Mouse (Mus musculus): ENCODE results near the gene Nprl3. TPM values are rescaled to one million over a fixed set of nuclear protein-coding genes. Genes with fewer than 3 reads are reported as not detected.
A peak's percentile ranks its signal among the peaks of the same experiment; 100 is the strongest.
"Not testable (repeated sequence)": the region's sequence is repeated elsewhere in the genome, so short reads cannot be mapped to it uniquely, and the experiment has no call there.

Gene Nprl3
- 20.3 and 24.1 TPM in 2 replicates for total RNA-seq (2017)

- peak; percentile 63 to 83 for ATAC-seq (replicated peaks in 1 of 2; ENCODE audit: insufficient read depth in 1 of 2, low FRiP score in 2 of 2, low TSS enrichment in 1 of 2, low read depth in 1 of 2, poor library complexity in 2 of 2, severe bottlenecking in 2 of 2)
These were observed at the start of gene Nprl3 for GRCm38 (mm10) chr11:32267188-32267884. Gene Nprl3 (minus strand): TSS chr11:32267707.

GRCm38 (mm10) chr11:32316009-32316408, 48.5 kb upstream of the Nprl3 start:
- no peak for ATAC-seq (replicated peaks in 1 of 2; ENCODE audit: insufficient read depth in 1 of 2, low FRiP score in 2 of 2, low TSS enrichment in 1 of 2, low read depth in 1 of 2, poor library complexity in 2 of 2, severe bottlenecking in 2 of 2)

DNA sequence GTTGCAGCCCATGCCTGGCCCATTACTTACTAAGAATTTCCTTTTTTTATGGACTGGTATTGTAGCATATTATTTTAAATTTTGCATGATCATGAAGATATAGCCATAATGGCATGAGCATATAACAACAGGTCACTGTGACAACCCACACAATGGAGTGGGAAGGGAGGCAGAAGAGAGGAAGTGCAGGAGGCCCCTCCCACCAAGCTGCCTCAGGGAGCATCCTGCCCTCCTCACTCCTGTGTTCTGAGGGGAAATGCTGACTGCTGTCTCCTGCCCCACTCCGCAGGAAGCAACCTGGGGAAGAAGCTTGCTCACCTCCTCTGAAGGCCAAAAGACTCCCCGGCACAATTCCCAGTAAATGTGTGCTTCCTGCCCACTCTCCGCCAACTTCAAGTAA, 42.4 kb upstream of the Nprl3 start:
- no peak for ATAC-seq (replicated peaks in 1 of 2; ENCODE audit: insufficient read depth in 1 of 2, low FRiP score in 2 of 2, low TSS enrichment in 1 of 2, low read depth in 1 of 2, poor library complexity in 2 of 2, severe bottlenecking in 2 of 2)

GRCm38 (mm10) chr11:32309446-32309845, 41.9 kb upstream of the Nprl3 start:
- no peak for ATAC-seq (replicated peaks in 1 of 2; ENCODE audit: insufficient read depth in 1 of 2, low FRiP score in 2 of 2, low TSS enrichment in 1 of 2, low read depth in 1 of 2, poor library complexity in 2 of 2, severe bottlenecking in 2 of 2)

DNA sequence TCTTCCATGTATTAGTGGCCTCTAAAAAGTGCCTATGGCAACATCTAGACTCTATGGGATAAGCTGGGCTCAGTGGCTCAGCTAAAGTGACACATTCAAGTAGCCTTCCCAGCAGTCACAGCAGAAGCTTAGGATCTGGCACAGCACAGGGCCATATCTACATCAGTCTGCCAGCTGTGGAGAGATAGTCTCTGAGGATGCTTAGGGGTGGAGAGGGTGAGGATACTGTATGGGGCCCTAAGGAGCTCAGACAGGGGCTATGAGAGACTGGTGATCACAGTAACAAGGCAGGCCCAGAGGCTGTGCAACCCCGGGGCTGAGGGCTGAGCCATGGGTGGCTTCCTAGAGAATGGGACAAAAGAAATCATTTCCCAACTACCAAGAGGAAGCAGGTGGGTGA, 39.5 kb upstream of the Nprl3 start:
- no peak for ATAC-seq (replicated peaks in 1 of 2; ENCODE audit: insufficient read depth in 1 of 2, low FRiP score in 2 of 2, low TSS enrichment in 1 of 2, low read depth in 1 of 2, poor library complexity in 2 of 2, severe bottlenecking in 2 of 2)

GRCm38 (mm10) chr11:32303455-32303854, 35.9 kb upstream of the Nprl3 start:
- no peak for ATAC-seq (replicated peaks in 1 of 2; ENCODE audit: insufficient read depth in 1 of 2, low FRiP score in 2 of 2, low TSS enrichment in 1 of 2, low read depth in 1 of 2, poor library complexity in 2 of 2, severe bottlenecking in 2 of 2)

- ATAC-seq (replicated peaks in 1 of 2; ENCODE audit: insufficient read depth in 1 of 2, low FRiP score in 2 of 2, low TSS enrichment in 1 of 2, low read depth in 1 of 2, poor library complexity in 2 of 2, severe bottlenecking in 2 of 2) = no peak
These were observed 35.4 kb upstream of the Nprl3 start for GRCm38 (mm10) chr11:32302824-32303419.

DNA sequence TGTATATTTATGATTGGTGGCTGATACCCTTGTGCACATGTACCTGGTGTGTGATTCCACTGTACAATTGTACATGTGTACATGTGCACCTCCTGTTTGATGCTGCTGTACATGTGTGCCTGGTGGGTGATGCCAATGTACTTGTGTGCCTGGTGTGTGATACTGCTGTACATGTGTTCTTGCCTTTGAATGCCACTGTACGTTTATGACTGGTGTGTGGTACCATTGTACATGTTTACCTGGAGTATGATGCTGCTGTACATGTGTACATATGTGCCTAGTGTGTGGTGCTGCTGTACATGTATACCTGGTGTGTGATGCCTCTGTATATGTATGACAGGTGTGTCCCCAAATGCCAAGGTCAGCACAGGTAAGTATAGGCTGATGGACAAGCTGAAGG, 34.0 kb upstream of the Nprl3 start:
- no peak for ATAC-seq (replicated peaks in 1 of 2; ENCODE audit: insufficient read depth in 1 of 2, low FRiP score in 2 of 2, low TSS enrichment in 1 of 2, low read depth in 1 of 2, poor library complexity in 2 of 2, severe bottlenecking in 2 of 2)

DNA sequence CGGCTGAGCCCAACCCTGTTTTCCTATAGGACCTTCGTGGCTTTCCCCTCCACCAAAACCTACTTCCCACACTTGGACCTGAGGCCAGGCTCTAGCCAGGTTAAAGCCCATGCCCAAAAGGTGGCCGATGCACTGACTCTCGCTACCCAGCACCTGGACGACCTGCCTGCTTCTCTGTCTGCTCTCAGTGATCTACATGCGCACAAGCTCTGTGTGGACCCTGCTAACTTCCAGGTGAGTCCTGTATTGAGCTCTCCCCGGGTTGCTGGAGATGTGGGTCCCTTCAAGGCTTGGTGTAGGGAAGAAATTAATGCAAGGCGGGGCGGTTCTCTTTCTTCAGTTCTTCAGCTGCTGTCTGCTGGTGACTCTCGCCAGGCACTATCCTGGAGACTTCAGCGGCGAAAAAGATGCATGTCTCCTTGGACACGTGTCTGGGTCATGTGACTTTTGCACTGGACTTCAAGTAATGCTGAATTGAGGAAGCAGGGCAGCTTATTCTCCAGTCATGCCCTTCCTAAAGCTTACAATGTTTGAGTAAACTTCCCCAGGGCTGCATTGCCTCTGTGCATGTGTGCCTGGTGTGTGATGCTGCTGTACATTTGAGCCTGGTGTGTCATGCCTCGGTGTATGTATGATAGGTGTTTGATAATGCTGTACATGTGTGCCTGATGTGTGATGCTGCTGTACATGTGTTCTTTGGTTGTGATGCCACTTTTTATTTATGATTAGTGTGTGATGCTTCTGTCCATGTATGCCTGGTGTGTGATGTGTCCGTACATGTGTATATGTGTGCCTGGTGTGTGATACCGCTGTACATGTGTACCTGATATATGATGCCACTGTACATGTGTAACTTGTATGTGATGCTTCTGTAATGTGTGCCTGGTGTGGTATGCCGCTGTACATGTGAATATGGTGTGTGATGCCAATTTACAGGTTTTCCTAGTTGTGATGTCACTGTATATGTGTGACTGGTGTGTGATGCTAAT, 33.1 kb upstream of the Nprl3 start:
- ATAC-seq (replicated peaks in 1 of 2; ENCODE audit: insufficient read depth in 1 of 2, low FRiP score in 2 of 2, low TSS enrichment in 1 of 2, low read depth in 1 of 2, poor library complexity in 2 of 2, severe bottlenecking in 2 of 2) = peak; percentile 20 to 23

- ATAC-seq (replicated peaks in 1 of 2; ENCODE audit: insufficient read depth in 1 of 2, low FRiP score in 2 of 2, low TSS enrichment in 1 of 2, low read depth in 1 of 2, poor library complexity in 2 of 2, severe bottlenecking in 2 of 2) = peak; percentile 61 to 76
These were observed 32.4 kb upstream of the Nprl3 start, which contains the start of gene Hbq1a for GRCm38 (mm10) chr11:32299865-32300264. Gene Hbq1a (plus strand): TSS chr11:32300069.

- no peak for ATAC-seq (replicated peaks in 1 of 2; ENCODE audit: insufficient read depth in 1 of 2, low FRiP score in 2 of 2, low TSS enrichment in 1 of 2, low read depth in 1 of 2, poor library complexity in 2 of 2, severe bottlenecking in 2 of 2)
These were observed 31.0 kb upstream of the Nprl3 start for GRCm38 (mm10) chr11:32298532-32298918.

- no peak for ATAC-seq (replicated peaks in 1 of 2; ENCODE audit: insufficient read depth in 1 of 2, low FRiP score in 2 of 2, low TSS enrichment in 1 of 2, low read depth in 1 of 2, poor library complexity in 2 of 2, severe bottlenecking in 2 of 2)
These were observed 30.5 kb upstream of the Nprl3 start for GRCm38 (mm10) chr11:32297866-32298531.

- ATAC-seq (replicated peaks in 1 of 2; ENCODE audit: insufficient read depth in 1 of 2, low FRiP score in 2 of 2, low TSS enrichment in 1 of 2, low read depth in 1 of 2, poor library complexity in 2 of 2, severe bottlenecking in 2 of 2) = not testable (repeated sequence)
These were observed 29.9 kb upstream of the Nprl3 start for GRCm38 (mm10) chr11:32297417-32297816.

- ATAC-seq (replicated peaks in 1 of 2; ENCODE audit: insufficient read depth in 1 of 2, low FRiP score in 2 of 2, low TSS enrichment in 1 of 2, low read depth in 1 of 2, poor library complexity in 2 of 2, severe bottlenecking in 2 of 2) = peak; percentile 25 to 29; a peak in 2 of 4 replicates
These were observed 28.7 kb upstream of the Nprl3 start, which contains the start of gene Hba-a2 for GRCm38 (mm10) chr11:32296203-32296602. Gene Hba-a2 (plus strand): TSS chr11:32296489.

DNA sequence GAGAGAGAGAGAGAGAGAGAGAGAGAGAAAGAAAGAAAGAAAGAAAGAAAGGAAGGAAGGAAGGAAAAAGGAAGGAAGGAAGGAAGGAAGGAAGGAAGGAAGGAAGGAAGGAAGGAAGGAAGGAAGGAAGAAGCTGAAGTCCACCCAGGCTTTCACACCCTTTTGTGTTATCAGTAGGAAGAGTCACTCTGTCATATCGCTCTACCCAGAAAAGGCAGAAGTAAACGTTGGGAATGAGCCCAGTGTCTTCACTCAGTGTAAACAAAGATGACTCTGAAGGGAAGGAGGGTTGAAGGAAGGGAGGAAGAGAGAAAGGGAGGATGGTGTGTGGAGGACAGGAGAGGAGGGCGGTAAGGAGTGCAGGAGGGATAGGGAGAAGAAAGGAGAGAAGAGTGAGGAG, 26.0 kb upstream of the Nprl3 start:
- not testable (repeated sequence) for ATAC-seq (replicated peaks in 1 of 2; ENCODE audit: insufficient read depth in 1 of 2, low FRiP score in 2 of 2, low TSS enrichment in 1 of 2, low read depth in 1 of 2, poor library complexity in 2 of 2, severe bottlenecking in 2 of 2)

GRCm38 (mm10) chr11:32292819-32293218, 25.3 kb upstream of the Nprl3 start:
- not testable (repeated sequence) for ATAC-seq (replicated peaks in 1 of 2; ENCODE audit: insufficient read depth in 1 of 2, low FRiP score in 2 of 2, low TSS enrichment in 1 of 2, low read depth in 1 of 2, poor library complexity in 2 of 2, severe bottlenecking in 2 of 2)

DNA sequence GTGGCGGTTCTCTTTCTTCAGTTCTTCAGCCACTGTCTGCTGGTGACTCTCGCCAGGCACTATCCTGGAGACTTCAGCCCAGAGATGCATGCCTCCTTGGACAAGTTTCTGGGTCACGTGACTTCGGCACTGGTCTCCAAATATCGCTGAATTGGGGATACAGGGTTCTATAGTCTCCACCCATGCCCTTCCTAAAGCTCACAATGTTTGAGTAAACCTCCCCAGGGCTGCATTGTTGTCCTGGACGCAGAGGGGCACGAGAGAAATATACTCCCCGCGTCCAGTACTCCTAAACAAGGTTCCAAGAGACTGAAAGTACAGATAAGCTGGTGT, 20.0 kb upstream of the Nprl3 start:
- ATAC-seq (replicated peaks in 1 of 2; ENCODE audit: insufficient read depth in 1 of 2, low FRiP score in 2 of 2, low TSS enrichment in 1 of 2, low read depth in 1 of 2, poor library complexity in 2 of 2, severe bottlenecking in 2 of 2) = no peak

All from hematopoietic stem cell, adult 5-6 weeks (primary cell).